Mouse (Mus musculus) embryo, embryonic 10.5 days (tissue): Measurements from ENCODE around the gene Hist2h2ab.
"Not testable (repeated sequence)": the region's sequence is repeated elsewhere in the genome, so short reads cannot be mapped to it uniquely, and the experiment has no call there.

Experiments
- DNase-seq: peaks from one replicate; pipeline ENCODE4 v3.0.0-alpha.2; 2015; ENCODE audit warnings: low spot score

Gene Hist2h2ab

GRCm38 (mm10) chr3:96262216-96262875 is 42.7 kb downstream of the Hist2h2ab start:
- DNase-seq = peak; percentile 91

- peak; percentile 99 for DNase-seq
Measured at GRCm38 (mm10) chr3:96262979-96263550, 43.4 kb downstream of the Hist2h2ab start, which contains the start of gene Hist2h4. Hist2h4 (minus strand) TSS chr3:96263311.

- no peak for DNase-seq
Measured at GRCm38 (mm10) chr3:96263558-96264403, 44.1 kb downstream of the Hist2h2ab start.

GRCm38 (mm10) chr3:96264404-96264949 is 44.8 kb downstream of the Hist2h2ab start:
- DNase-seq = peak; percentile 61

- DNase-seq = no peak
Measured at GRCm38 (mm10) chr3:96266132-96266710, 46.6 kb downstream of the Hist2h2ab start.

GRCm38 (mm10) chr3:96267541-96267940 is 47.9 kb downstream of the Hist2h2ab start:
- no peak for DNase-seq

GRCm38 (mm10) chr3:96268051-96268775 is 48.5 kb downstream of the Hist2h2ab start, which contains the start of gene Hist2h3b:
Hist2h3b (plus strand) TSS chr3:96268654.
- DNase-seq = peak; percentile 88

- not testable (repeated sequence) for DNase-seq
Measured at GRCm38 (mm10) chr3:96268776-96269378, 49.2 kb downstream of the Hist2h2ab start.
